Mouse (Mus musculus) monocyte, adult 2 months (primary cell): ENCODE measurements around the gene Nfkbil1.

Experiments used
- DNase-seq, 2 experiments: peaks; one replicate each; pipeline ENCODE4 v3.0.0; 2022; ENCODE audit warnings: low spot score in 2 of 2, low read depth in 1 of 2

Gene Nfkbil1

GRCm38 (mm10) chr17:35235614-35236389 lies at the start of gene Nfkbil1:
Gene Nfkbil1 (minus strand): TSS chr17:35235792.
- peak; percentile 72 to 80 for DNase-seq

- no peak for DNase-seq
Observed at GRCm38 (mm10) chr17:35280276-35280675, 44.7 kb upstream of the Nfkbil1 start.

- DNase-seq: no peak
Observed at GRCm38 (mm10) chr17:35278957-35279688, 43.5 kb upstream of the Nfkbil1 start.

GRCm38 (mm10) chr17:35278049-35278448 lies 42.5 kb upstream of the Nfkbil1 start:
- no peak for DNase-seq

DNA sequence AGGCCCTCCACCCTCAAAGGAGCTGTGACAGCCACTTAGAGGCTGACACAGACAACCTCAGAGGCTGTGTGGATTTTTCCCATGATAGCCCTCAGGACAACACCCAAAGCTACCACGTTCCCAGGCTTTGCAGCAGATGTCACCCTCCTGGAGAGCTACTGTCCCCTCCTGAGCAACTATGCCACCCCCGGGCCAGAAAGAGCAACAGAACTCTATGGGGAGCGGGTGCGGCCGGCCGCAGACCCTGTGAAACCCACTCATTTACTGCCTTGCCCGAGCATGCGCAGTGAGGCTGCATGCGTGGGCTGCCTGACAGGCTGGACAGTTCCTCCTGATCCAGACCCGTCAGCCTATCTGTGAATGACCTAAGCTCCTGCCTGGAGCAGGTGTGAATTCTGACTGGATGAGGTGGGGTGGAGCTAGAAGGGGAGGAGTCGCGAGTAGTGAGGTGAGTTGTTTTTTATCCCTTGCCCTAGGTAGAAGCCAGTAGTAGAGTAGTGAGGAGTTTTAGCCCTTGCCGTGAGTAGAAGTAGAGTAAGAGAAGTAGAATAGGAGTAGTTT lies 40.8 kb upstream of the Nfkbil1 start:
- no peak for DNase-seq

DNA sequence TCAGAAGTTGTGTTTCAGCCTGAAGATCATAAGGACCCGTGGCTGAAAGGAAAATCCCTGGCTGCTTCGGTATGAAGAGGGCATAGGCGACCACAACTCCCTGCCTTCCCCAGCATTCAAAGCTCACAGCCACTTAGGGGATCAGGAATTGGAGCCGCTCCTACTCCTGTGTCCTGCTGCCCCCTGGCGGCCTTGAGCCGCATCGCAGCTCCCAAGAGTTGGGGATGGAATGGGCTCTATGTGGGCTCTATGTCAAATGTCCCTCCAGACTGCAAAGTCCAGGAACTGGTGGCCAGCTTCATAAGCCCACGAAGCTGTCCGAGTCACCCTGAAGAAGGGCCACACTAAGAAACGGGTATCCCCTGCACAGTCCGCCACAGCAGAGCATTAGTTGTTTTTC lies 39.2 kb upstream of the Nfkbil1 start:
- peak; percentile 67 to 81 for DNase-seq

GRCm38 (mm10) chr17:35272249-35272648 lies 36.7 kb upstream of the Nfkbil1 start:
- DNase-seq: no peak

DNA sequence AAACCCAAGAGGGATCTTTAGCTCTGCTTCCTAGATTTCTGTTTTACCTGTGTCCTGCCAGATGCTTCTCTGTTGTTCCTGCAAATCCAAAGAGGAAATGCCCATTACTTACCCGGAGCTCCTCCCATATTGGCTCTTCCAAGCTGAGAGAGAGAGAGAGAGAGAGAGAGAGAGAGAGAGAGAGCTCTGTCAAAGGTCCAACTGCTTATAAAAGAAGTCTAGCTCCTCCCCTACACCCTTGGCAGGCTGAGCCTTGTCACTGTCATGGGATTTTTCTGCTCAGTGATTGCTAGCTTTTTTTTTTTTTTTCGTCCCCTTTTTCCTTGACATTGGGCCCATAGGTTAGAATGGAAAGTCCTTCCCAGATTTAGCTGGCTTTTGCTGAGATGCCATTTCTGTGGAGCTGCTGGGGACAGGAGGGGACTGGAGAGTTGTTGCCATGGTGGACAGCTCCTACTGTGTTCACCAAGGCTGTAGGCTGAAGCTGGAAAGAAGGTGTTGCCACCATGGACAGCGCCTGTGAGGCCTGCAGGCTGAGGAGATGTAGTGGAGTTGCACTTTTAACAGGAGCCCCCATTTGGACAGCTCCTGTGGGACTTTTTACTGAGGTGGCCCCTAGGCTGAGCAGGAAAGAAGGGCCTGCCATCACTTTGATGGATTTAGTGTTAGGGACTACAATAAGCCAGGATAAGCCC lies 34.2 kb upstream of the Nfkbil1 start:
- no peak for DNase-seq

GRCm38 (mm10) chr17:35267399-35268086 lies 32.0 kb upstream of the Nfkbil1 start:
- no peak for DNase-seq

DNA sequence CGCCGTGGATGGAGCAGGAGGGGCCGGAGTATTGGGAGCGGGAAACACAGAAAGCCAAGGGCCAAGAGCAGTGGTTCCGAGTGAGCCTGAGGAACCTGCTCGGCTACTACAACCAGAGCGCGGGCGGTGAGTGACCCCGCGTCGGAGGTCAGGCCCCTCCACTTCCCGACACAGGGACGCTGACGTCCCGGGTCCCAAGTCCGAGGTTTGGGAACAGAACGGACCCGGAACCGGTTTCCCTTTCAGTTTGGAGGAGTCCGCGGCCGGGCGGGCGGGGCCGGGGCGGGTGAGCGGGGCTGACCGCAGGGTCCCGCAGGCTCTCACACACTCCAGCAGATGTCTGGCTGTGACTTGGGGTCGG lies 27.9 kb upstream of the Nfkbil1 start:
- DNase-seq: no peak

- DNase-seq: peak; percentile 100
Observed at GRCm38 (mm10) chr17:35262664-35263522, 27.3 kb upstream of the Nfkbil1 start, which contains the start of gene H2-D1. Gene H2-D1 (plus strand): TSS chr17:35262730.

DNA sequence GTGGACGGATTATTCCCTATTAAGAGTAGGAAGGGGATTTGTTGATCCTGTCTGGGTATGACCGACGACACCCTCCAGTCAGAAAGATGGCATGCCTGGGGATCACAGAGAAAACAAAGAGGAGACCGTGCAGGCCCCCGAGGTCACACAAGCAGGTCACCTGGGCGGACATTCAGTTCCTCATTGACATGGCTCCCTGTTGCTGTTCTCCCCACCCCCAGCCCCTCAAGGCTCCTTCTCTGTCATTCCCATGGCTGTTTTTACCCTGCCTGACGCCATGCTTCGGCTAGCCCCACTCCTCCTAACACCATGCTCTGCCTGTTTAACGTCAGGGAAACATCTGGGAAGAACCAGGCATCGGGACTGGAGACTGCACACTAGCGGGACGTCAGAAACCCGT lies 26.1 kb upstream of the Nfkbil1 start:
- DNase-seq: no peak

DNA sequence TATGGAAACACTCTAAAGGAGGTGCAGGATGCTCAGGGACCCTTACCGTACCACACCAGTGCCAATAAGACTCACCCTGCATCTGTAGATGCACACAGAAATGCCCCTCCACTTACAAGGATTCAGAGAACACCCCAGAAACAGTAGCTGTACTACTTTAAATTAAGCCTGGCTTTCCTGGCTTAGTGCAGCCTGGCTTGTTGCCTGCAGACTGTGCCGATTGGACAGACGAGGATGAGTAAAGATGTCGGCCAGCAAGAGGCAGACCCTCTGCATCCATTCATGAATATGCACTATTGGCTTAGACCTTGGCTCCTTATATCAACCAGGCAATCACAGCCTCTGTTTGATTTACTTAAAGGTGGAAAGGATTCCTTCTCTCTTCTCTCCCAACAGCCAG lies 24.0 kb upstream of the Nfkbil1 start:
- no peak for DNase-seq

DNA sequence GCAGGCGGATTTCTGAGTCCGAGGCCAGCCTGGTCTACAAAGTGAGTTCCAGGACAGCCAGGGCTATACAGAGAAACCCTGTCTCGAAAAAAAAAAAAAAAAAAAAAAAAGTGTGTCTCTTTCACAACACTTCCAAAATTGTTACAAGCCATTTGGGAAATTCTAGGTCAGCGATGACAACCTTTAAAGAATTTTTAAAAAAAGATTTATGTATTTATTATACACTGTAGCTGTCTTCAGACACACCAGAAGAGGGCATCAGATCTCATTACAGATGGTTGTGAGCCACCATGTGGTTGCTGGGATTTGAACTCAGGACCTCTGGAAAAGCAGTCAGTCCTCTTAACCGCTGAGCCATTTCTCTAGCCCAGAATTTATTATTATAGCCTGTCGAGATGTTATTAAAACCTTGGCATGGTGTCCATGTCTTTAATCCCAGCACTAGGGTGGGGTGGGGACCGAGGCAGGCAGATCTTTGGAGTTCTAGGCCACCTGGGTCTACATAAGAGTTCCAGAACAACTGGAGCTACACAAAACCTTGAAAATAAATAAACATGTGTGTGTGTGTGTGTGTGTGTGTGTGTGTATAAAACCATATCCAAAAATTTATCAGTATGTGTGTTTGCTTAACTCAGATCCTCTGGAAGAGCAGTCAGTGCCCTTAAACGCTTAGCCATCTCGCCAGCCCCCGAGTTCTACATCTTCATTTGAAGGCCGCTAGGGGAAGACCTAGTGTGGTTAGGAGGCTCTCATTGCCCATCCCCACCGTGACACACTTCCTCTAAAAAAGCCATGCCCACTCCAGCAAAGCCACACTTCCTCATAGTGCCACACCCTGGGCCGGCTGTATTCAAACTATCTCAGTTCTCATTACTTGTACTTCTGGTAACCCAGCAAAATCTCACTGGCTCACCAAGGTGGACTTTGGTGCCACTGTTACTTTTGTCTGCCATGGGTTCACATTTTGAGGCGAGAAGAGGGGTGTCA lies 23.2 kb upstream of the Nfkbil1 start:
- DNase-seq: peak; percentile 91 to 97

- DNase-seq: peak; percentile 91 to 96
Observed at GRCm38 (mm10) chr17:35257824-35258491, 22.4 kb upstream of the Nfkbil1 start.

DNA sequence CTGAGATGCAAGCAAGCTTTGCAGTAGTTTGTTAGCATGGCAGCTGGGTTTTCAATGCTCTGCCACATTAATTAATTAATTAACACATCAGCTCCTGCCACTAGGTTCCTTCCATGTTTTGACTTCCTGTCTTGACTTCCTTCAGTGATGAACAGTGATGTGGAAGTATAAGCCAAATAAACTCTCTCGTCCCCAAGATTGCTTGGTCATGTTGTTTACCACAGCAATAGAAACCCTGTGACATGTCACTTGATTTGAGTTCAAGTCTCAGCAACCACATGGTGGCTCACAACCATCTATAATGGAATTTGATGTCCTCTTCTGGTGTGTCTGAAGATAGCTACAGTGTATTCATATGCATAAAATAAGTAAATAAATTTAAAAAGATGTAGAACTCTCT lies 21.8 kb upstream of the Nfkbil1 start:
- no peak for DNase-seq

DNA sequence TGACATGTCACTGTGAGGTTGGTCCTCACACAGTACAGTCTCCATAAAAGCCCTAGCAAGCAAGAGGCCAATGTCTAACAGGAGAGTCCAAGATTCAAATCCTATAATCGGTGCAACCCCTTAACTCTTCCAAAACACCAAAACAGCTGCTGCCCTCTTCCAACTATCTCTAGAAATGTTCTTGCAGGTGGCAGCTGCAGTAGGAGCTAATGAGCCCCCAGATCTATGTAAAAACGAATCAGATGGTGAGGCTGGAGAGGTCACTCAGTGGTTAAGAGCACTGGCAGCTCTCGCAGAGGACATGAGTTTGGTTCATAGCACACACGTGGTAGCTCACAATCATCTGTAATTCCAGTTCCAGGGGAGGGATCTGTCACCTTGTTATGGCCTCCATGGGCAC lies 20.1 kb upstream of the Nfkbil1 start:
- DNase-seq: no peak

DNA sequence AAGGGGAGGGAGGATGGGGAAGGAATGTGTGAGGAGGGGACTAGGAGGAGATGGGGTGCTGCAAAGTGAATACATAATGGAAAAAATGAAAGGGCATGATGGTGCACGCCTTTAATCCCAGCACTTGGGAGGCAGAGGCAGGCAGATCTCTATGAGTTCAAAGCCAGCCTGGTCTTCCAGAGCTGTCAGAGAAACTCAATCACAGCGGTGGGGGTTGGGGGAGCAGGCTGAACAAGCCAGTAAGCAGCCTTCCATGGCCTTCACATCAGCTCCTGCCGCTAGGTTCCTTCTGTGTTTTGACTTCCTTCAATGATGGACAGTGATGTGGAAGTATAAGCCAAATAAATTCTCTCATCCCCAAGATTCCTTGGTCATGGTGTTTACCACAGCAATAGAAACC lies 19.7 kb upstream of the Nfkbil1 start:
- DNase-seq: no peak
